Mouse (Mus musculus) neural tube, embryonic 15.5 days (tissue): ENCODE results near the gene Fam210b. TPM values are rescaled to one million over a fixed set of nuclear protein-coding genes. Genes with fewer than 3 reads are reported as not detected.

ENCODE experiments used
- polyA plus RNA-seq: library from polyadenylated mRNA; unstranded; fragments of >200 nt; fragmentation: Nextera tagmentation; extraction: Ambion mirVana; gene quantifications from 2 replicates; pipeline ENCODE4 v1.2.1, GENCODE M21; 2015

The Fam210b gene
- polyA plus RNA-seq, 1 experiment from 2014 or later: 18.7 TPM

Other genes starting within 250 kb of the Fam210b start
- gene Mc3r, start 97.1 kb upstream of the Fam210b start, polyA plus RNA-seq: 0.26 and 0.28 TPM in 2 replicates
- gene Aurka, start 25.0 kb downstream of the Fam210b start, polyA plus RNA-seq: 11.7 and 34.1 TPM in 2 replicates
- gene Cstf1, start 25.1 kb downstream of the Fam210b start, polyA plus RNA-seq: 22.4 and 27.5 TPM in 2 replicates
- gene Cass4, start 48.2 kb downstream of the Fam210b start, polyA plus RNA-seq: 0.17 and 1.1 TPM in 2 replicates
- 89.8 and 93.4 TPM in 2 replicates for gene Rtf2, start 95.0 kb downstream of the Fam210b start, polyA plus RNA-seq
- 1.1 and 1.4 TPM in 2 replicates for gene Gcnt7, start 113.0 kb downstream of the Fam210b start, polyA plus RNA-seq
- gene Fam209, start 127.0 kb downstream of the Fam210b start, polyA plus RNA-seq: not detected in 2 replicates
- 0.26 and 0.64 TPM in 2 replicates for gene Tfap2c, start 204.0 kb downstream of the Fam210b start, polyA plus RNA-seq